18 mouse cellular contexts compared by ENCODE assay signal in the genomic region with DNA sequence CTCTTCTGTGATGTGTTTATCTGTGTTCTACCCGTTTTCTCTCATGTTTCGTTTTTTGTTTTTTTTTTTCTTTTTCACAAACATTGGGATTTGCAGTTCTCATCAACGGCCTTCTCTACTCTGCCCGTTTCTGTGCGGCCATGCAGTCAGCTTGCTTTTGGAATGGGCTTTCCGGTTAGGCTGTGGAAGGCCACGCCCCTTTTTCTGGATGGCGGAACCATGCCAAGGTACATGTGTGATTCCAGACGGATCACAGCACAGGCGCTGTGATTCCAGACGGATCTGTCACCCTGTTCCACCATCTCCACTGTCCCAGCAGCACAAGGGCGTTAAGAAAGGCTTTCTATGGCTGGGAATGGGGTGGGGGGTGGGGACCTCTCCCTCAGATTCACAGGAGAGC.
"Had no signal": no experiment of that assay in that cellular context is flagged by ENCODE, and none has a peak within 500 bp of the region (broad histone marks: within the 10 kb centered on the region; RNA-seq: fewer than 3 reads in every experiment).

No protein-coding gene starts in this region.

- DNase-seq: lung, adult 18-20 months; lung, embryonic 14.5 days; lung, postnatal 14 days; midbrain, embryonic 14.5 days; retina, postnatal 1 day; right cerebral cortex, adult 18-20 months; right cerebral cortex, postnatal 25 days; right cerebral cortex, postnatal 4 days; spleen, adult 18-20 months; thymus, adult 2 months; thymus, postnatal 25 days; thymus, postnatal 4 days had no signal

- H3K36me3 ChIP-seq: midbrain, embryonic 10.5 days; midbrain, embryonic 12.5 days; neural tube, embryonic 13.5 days; neural tube, embryonic 15.5 days had no signal

- H3K27ac ChIP-seq: liver, embryonic 14.5 days; midbrain, embryonic 10.5 days; midbrain, embryonic 12.5 days; neural tube, embryonic 13.5 days; neural tube, embryonic 15.5 days had no signal

- H3K27me3 ChIP-seq: midbrain, embryonic 12.5 days; neural tube, embryonic 13.5 days; neural tube, embryonic 15.5 days had no signal

- H3K4me3 ChIP-seq: midbrain, embryonic 10.5 days; midbrain, embryonic 12.5 days; myocyte; neural tube, embryonic 13.5 days; neural tube, embryonic 15.5 days had no signal
